Mouse (Mus musculus): ENCODE results near the gene Hnrnpa3. TPM values are rescaled to one million over a fixed set of nuclear protein-coding genes. Genes with fewer than 3 reads are reported as not detected.
A peak's percentile ranks its signal among the peaks of the same experiment; 100 is the strongest.
"Not testable (repeated sequence)": the region's sequence is repeated elsewhere in the genome, so short reads cannot be mapped to it uniquely, and the experiment has no call there.

The Hnrnpa3 gene
- total RNA-seq (2021) = 100 to 1,000 TPM; 192 to 229 TPM
- long read RNA-seq, experiment 1, full-length matches to known transcripts = 70 of 90 reads
- long read RNA-seq, experiment 1, partial matches to known transcripts = 8 of 90 reads
- long read RNA-seq, experiment 1, other reads (novel, unspliced or antisense) = 12 of 90 reads
- long read RNA-seq, experiment 2, full-length matches to known transcripts = 58 of 77 reads
- long read RNA-seq, experiment 2, partial matches to known transcripts = 5 of 77 reads
- long read RNA-seq, experiment 2, other reads (novel, unspliced or antisense) = 14 of 77 reads

- intact Hi-C loops (cut with DNase I) = loop anchor here (1.0 to 2.0 kb wide), 2 partner anchors 44 to 46 kb away; no protein-coding TSS in a partner anchor
- DNase-seq = peak; percentile 99
Measured at GRCm38 (mm10) chr2:75658727-75659628, at the start of gene Hnrnpa3. Gene Hnrnpa3, plus strand, starts transcription at chr2:75659261.

GRCm38 (mm10) chr2:75609971-75610370 lies 49.1 kb upstream of the Hnrnpa3 start:
- intact Hi-C loops (cut with DNase I) = loop anchor here (5.0 to 10.0 kb wide), 4 partner anchors 92 to 465 kb away; partner anchors contain the start of gene Nfe2l2
- DNase-seq = no peak

- intact Hi-C loops (cut with DNase I) = loop anchor here (5.0 kb wide), 1 partner anchor 92 kb away; the partner anchor contains the start of gene Nfe2l2
Measured at GRCm38 (mm10) chr2:75610602-75611001, 48.5 kb upstream of the Hnrnpa3 start.

GRCm38 (mm10) chr2:75611041-75611805 lies 47.8 kb upstream of the Hnrnpa3 start:
- DNase-seq = no peak
- intact Hi-C loops (cut with DNase I) = loop anchor here (5.0 kb wide), 1 partner anchor 91 kb away; the partner anchor contains the start of gene Nfe2l2

More at GRCm38 (mm10) chr2:75610602-75611001, 48.5 kb upstream of the Hnrnpa3 start:
- DNase-seq = not testable (repeated sequence)

- intact Hi-C loops (cut with DNase I) = loop anchor here (2.0 to 5.0 kb wide), 2 partner anchors 47 to 90 kb away; partner anchors contain the start of genes Hnrnpa3 and Nfe2l2
- no peak for DNase-seq
Measured at GRCm38 (mm10) chr2:75612006-75612405, 47.1 kb upstream of the Hnrnpa3 start.

- DNase-seq = peak; percentile 48 to 49
- intact Hi-C loops (cut with DNase I) = loop anchor here (2.0 to 5.0 kb wide), 2 partner anchors 46 to 89 kb away; partner anchors contain the start of genes Hnrnpa3 and Nfe2l2
Measured at GRCm38 (mm10) chr2:75612981-75613567, 46.0 kb upstream of the Hnrnpa3 start.

- no peak for DNase-seq
- intact Hi-C loops (cut with DNase I) = loop anchor here (5.0 kb wide), 1 partner anchor 88 kb away; the partner anchor contains the start of gene Nfe2l2
Measured at GRCm38 (mm10) chr2:75614577-75614976, 44.5 kb upstream of the Hnrnpa3 start.

GRCm38 (mm10) chr2:75616911-75617310 lies 42.1 kb upstream of the Hnrnpa3 start:
- no peak for DNase-seq
- intact Hi-C loops (cut with DNase I) = no loop called here

GRCm38 (mm10) chr2:75618712-75619111 lies 40.3 kb upstream of the Hnrnpa3 start:
- peak in 1 of 2 experiments; percentile 29 for DNase-seq
- intact Hi-C loops (cut with DNase I) = no loop called here

GRCm38 (mm10) chr2:75621873-75622654 lies 37.0 kb upstream of the Hnrnpa3 start:
- intact Hi-C loops (cut with DNase I) = no loop called here
- peak in 1 of 2 experiments; percentile 27 for DNase-seq

- no peak for DNase-seq
- intact Hi-C loops (cut with DNase I) = no loop called here
Measured at GRCm38 (mm10) chr2:75625086-75625485, 34.0 kb upstream of the Hnrnpa3 start.

- DNase-seq = no peak
- intact Hi-C loops (cut with DNase I) = no loop called here
Measured at GRCm38 (mm10) chr2:75626597-75627440, 32.2 kb upstream of the Hnrnpa3 start.

- intact Hi-C loops (cut with DNase I) = no loop called here
- no peak for DNase-seq
Measured at GRCm38 (mm10) chr2:75628487-75628886, 30.6 kb upstream of the Hnrnpa3 start.

- DNase-seq = no peak
- intact Hi-C loops (cut with DNase I) = no loop called here
Measured at GRCm38 (mm10) chr2:75631421-75631820, 27.6 kb upstream of the Hnrnpa3 start.

- intact Hi-C loops (cut with DNase I) = no loop called here
- no peak for DNase-seq
Measured at GRCm38 (mm10) chr2:75632043-75632442, 27.0 kb upstream of the Hnrnpa3 start.

- DNase-seq = no peak
- intact Hi-C loops (cut with DNase I) = no loop called here
Measured at GRCm38 (mm10) chr2:75632721-75633181, 26.3 kb upstream of the Hnrnpa3 start.

- DNase-seq = no peak
- intact Hi-C loops (cut with DNase I) = no loop called here
Measured at GRCm38 (mm10) chr2:75633381-75633780, 25.7 kb upstream of the Hnrnpa3 start.

GRCm38 (mm10) chr2:75633784-75634183 lies 25.3 kb upstream of the Hnrnpa3 start:
- intact Hi-C loops (cut with DNase I) = no loop called here
- DNase-seq = no peak
